Mouse (Mus musculus) liver, adult 2 months (tissue): ENCODE results near the gene Ddx5. TPM values are rescaled to one million over a fixed set of nuclear protein-coding genes. Genes with fewer than 3 reads are reported as not detected.

Experiments
- DNase-seq: peaks from one replicate; pipeline ENCODE4 v3.0.0-alpha.2; 2011; ENCODE audit warnings: low read depth, low spot score; ENCODE audit errors: extremely low read depth
- H3K27ac ChIP-seq: fragments of 200-500 bp; replicated peaks from 2 replicates; pipeline ENCODE4 v1.5.1; 2012; ENCODE audit warnings: low read depth, mild to moderate bottlenecking, control low read depth, inconsistent platforms, low read length; ENCODE audit not compliant: insufficient read depth
- H3K27me3 ChIP-seq: fragments of 200-500 bp; 2 replicates; pipeline ENCODE4 v1.6.1; 2012; ENCODE audit warnings: mild to moderate bottlenecking, moderate library complexity, low read length, inconsistent platforms; ENCODE audit not compliant: control insufficient read depth, insufficient read depth
- H3K36me3 ChIP-seq: fragments of 200-500 bp; 2 replicates; pipeline ENCODE4 v1.6.1; 2012; ENCODE audit warnings: low read length, inconsistent platforms; ENCODE audit not compliant: control insufficient read depth, insufficient read depth
- H3K4me1 ChIP-seq: fragments of 200-500 bp; 2 replicates; pipeline ENCODE4 v1.6.1; 2011; ENCODE audit warnings: low read length; ENCODE audit not compliant: control insufficient read depth, insufficient read depth
- H3K4me3 ChIP-seq: fragments of 200-500 bp; 2 replicates; pipeline ENCODE4 v1.5.1; 2011; ENCODE audit warnings: low read depth, mild to moderate bottlenecking, control low read depth, low read length, moderate library complexity; ENCODE audit not compliant: insufficient read depth
- H3K79me2 ChIP-seq: fragments of 200-500 bp; 2 replicates; pipeline ENCODE4 v1.6.1; 2012; ENCODE audit warnings: inconsistent platforms, mild to moderate bottlenecking, low read length, moderate library complexity; ENCODE audit not compliant: control insufficient read depth, insufficient read depth
- H3K9ac ChIP-seq: fragments of 200-500 bp; 2 replicates; pipeline ENCODE4 v1.6.1; 2012; ENCODE audit warnings: low read depth, mild to moderate bottlenecking, control low read depth, inconsistent platforms, low read length
- CTCF ChIP-seq: fragments of 200-500 bp; IDR thresholded peaks from 2 replicates; pipeline ENCODE4 v1.5.1; 2011; ENCODE audit warnings: low read depth, low read length, control low read depth
- POLR2A ChIP-seq: fragments of 200-500 bp; IDR thresholded peaks from 2 replicates; pipeline ENCODE4 v1.6.1; 2011; ENCODE audit warnings: low read length, control low read depth; ENCODE audit not compliant: insufficient read depth; ENCODE audit errors: extremely low read depth
- WGBS: fragments of 180-500 bp; shearing (Covaris S2); methylation state at CpG from one replicate; pipeline ENCODE4 v1.1.7; 2018; 5-methylcytosine and 5-hydroxymethylcytosine counted together
- polyA plus RNA-seq: library from polyadenylated mRNA; depleted of rRNA; stranded (reverse); fragments of >200 nt; gene quantifications from 2 replicates; pipeline ENCODE4 v1.2.3, GENCODE M21; 2012
- total RNA-seq: library from RNA; depleted of rRNA; stranded (reverse); fragments of >200 nt; gene quantifications from 2 replicates; pipeline ENCODE4 v1.2.3, GENCODE M21; 2014

The Ddx5 gene
- total and polyA plus RNA-seq, 2 experiments: 218 to 389 TPM

DNA sequence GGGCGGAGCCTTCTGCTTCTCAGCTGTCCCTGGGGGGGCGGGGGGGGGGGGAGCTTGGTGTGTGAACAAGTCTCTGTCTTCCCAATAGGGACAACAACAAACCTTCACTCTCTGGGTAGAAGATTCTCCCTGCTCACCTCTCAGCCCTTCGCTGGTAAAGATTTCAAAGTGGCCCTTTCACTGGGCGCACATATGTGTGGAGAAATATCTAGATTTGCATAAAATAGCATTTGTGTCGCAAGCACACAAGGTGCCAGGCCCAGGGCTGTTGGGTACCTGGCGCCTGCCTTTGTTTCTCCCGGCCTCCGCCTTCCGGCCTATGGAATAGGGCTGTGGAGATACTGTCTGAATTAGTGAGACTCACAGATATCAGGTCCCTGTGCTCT, 26.2 kb downstream of the Ddx5 start:
- no peak for TF ChIP-seq CTCF
- TF ChIP-seq POLR2A: no peak
- no peaks in the 10 kb centered on the region for H3K79me2 ChIP-seq
- no peak for DNase-seq
- no peak overlapping the region for H3K27ac ChIP-seq
- no peak overlapping the region for H3K9ac ChIP-seq
- WGBS: 88% methylated on average over 9 of the region's 9 CpGs
- peaks cover 15% of the 10 kb centered on the region for H3K36me3 ChIP-seq
- no peak overlapping the region for H3K4me3 ChIP-seq
- no peaks in the 10 kb centered on the region for H3K27me3 ChIP-seq
- H3K4me1 ChIP-seq: no peaks in the 10 kb centered on the region

DNA sequence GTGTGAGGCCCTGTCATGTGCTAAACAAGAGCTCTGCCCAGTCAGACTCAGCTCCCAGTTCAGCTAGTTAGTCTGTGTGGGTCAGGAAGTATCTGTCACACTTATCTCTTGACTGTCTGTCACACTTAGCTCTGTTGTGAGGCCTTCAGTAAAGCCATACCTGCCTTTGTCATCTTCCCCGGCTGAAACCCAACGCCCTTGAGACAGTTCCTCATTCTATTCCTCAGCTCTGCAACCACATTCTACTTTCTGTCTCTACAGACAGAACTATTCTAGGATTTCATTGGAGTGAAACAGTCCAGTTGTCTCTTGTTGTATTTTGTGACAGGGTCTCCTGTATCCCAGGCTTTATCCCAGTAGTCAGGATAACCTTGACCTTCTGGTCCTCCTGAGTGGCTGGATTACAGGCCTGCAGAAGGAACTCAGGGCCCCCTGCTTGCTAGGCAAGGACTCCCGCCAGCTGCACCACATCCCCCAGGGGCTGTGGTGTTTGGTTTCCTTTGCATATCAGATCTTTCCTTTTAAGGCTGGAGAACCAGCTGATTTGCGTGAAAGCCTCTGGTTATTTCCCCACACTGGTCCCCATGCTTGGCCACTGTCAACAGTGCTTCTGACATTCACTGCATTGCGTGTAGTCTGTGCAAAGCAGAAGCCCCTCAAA, 26.7 kb downstream of the Ddx5 start:
- H3K4me3 ChIP-seq: no peak overlapping the region
- no peak overlapping the region for H3K27ac ChIP-seq
- H3K4me1 ChIP-seq: no peaks in the 10 kb centered on the region
- 73% methylated on average over 5 of the region's 5 CpGs for WGBS
- peaks cover 13% of the 10 kb centered on the region for H3K36me3 ChIP-seq
- no peaks in the 10 kb centered on the region for H3K79me2 ChIP-seq
- H3K9ac ChIP-seq: no peak overlapping the region
- no peaks in the 10 kb centered on the region for H3K27me3 ChIP-seq
- DNase-seq: no peak
- TF ChIP-seq POLR2A (no peak), CTCF (no peak)

DNA sequence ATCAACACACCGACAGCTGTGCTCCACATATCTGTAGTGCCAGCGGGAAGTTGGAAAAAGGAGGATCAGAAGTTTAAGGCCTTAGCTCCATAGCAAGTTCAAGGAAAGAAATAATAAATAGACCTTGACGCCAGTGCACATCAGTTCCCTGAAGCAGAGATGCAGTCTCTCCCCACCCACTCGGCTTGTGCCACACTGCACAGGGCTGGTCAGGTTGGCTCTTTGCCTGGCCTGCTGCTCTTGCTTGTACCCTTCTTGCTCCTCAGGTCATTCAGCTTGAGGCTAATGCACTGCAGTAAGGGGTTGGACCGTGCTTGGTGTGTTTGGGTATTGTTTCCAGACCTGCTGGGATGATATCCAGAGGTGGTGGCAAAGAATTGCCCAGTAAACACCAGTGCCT, 28.5 kb downstream of the Ddx5 start:
- no peaks in the 10 kb centered on the region for H3K27me3 ChIP-seq
- no peaks in the 10 kb centered on the region for H3K79me2 ChIP-seq
- WGBS: 91% methylated on average over 5 of the region's 5 CpGs
- H3K36me3 ChIP-seq: no peaks in the 10 kb centered on the region; the same call in 1 of the 2 replicates
- no peak overlapping the region for H3K4me3 ChIP-seq
- H3K9ac ChIP-seq: no peak overlapping the region
- no peaks in the 10 kb centered on the region for H3K4me1 ChIP-seq
- no peak for DNase-seq
- TF ChIP-seq POLR2A (no peak), CTCF (no peak)
- H3K27ac ChIP-seq: no peak overlapping the region

DNA sequence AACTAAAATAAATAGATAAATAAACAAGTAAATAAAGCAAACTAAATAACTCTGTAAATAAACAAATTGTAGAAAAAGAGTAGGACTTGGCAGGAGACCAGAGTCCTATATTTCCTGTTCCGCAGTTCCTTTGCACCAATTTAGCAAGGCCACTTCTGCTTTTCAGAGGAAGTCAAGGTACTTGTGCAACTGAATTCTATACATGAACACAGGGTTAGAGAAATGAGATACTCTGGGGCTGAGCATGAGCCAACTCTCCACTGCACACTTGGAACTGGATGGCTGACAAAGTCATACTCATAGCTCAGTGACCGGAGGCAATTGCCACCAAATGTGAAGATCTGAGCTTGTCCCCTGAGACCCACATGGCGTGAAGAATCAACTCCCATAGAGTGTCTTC, 30.0 kb downstream of the Ddx5 start:
- DNase-seq: no peak
- Histone ChIP-seq H3K79me2 (no peaks in the 10 kb centered on the region), H3K36me3 (no peaks in the 10 kb centered on the region), H3K4me1 (no peaks in the 10 kb centered on the region), H3K27ac (no peak overlapping the region), H3K27me3 (no peaks in the 10 kb centered on the region), H3K4me3 (no peak overlapping the region), H3K9ac (no peak overlapping the region)
- WGBS: 86% methylated on average over 3 of the region's 3 CpGs
- TF ChIP-seq POLR2A: no peak
- TF ChIP-seq CTCF: no peak

DNA sequence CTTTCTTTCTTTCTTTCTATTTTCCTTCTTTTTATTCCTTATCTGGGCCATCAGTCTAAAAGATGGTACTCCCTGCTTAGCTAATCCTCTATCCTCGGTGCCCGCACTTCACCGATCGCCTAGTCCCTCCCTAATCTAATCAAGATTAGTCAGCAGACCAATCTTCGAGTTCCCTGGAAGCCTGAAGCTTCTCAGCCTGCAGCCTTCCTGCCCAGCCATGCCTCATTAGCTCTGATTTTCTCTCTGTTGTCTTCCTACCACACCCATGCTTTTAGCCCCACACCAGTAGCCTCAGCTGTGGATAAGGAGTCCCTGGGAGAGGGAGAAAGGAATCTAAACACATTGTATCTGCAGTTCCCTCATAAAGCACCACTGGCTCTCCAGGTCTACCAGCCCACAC, 33.4 kb downstream of the Ddx5 start:
- Histone ChIP-seq H3K27ac (no peak overlapping the region), H3K36me3 (no peaks in the 10 kb centered on the region), H3K27me3 (no peaks in the 10 kb centered on the region), H3K79me2 (no peaks in the 10 kb centered on the region), H3K9ac (no peak overlapping the region), H3K4me1 (no peaks in the 10 kb centered on the region), H3K4me3 (no peak overlapping the region)
- 75% methylated on average over 5 of the region's 5 CpGs for WGBS
- no peak for DNase-seq
- TF ChIP-seq CTCF: no peak
- no peak for TF ChIP-seq POLR2A

DNA sequence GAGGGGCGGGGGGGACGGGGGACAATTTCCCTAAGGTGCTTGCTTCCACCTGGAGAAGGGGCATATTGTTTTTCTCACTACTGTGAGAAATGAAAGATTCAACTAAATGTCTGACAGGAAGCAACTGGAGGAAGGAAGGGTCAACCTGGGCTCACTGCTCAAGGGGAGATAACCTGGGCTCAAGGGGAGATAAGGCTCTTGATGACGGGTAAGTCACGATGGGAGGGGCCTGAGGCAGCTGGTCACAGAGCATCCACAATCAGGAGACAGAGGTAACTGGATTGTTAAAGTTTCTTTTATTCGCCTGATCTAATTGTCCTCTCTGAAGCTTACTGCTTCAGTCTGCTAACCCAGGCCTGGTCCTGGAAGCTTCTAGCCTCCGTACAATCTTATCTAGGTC, 35.7 kb downstream of the Ddx5 start:
- Histone ChIP-seq H3K27me3 (no peaks in the 10 kb centered on the region), H3K27ac (no peak overlapping the region), H3K4me3 (no peak overlapping the region), H3K36me3 (no peaks in the 10 kb centered on the region), H3K9ac (no peak overlapping the region), H3K79me2 (no peaks in the 10 kb centered on the region), H3K4me1 (peaks cover 2% of the 10 kb centered on the region; the same call in 1 of the 2 replicates)
- TF ChIP-seq POLR2A (no peak), CTCF (no peak)
- 88% methylated on average over 6 of the region's 6 CpGs for WGBS
- DNase-seq: no peak
